Mouse (Mus musculus) testis, postnatal 10 days (tissue): ENCODE data around the gene Kcnh7.

Experiments used
- DNase-seq: peaks from one replicate; pipeline ENCODE4 v3.0.0; 2021; ENCODE audit warnings: low spot score

Gene Kcnh7

DNA sequence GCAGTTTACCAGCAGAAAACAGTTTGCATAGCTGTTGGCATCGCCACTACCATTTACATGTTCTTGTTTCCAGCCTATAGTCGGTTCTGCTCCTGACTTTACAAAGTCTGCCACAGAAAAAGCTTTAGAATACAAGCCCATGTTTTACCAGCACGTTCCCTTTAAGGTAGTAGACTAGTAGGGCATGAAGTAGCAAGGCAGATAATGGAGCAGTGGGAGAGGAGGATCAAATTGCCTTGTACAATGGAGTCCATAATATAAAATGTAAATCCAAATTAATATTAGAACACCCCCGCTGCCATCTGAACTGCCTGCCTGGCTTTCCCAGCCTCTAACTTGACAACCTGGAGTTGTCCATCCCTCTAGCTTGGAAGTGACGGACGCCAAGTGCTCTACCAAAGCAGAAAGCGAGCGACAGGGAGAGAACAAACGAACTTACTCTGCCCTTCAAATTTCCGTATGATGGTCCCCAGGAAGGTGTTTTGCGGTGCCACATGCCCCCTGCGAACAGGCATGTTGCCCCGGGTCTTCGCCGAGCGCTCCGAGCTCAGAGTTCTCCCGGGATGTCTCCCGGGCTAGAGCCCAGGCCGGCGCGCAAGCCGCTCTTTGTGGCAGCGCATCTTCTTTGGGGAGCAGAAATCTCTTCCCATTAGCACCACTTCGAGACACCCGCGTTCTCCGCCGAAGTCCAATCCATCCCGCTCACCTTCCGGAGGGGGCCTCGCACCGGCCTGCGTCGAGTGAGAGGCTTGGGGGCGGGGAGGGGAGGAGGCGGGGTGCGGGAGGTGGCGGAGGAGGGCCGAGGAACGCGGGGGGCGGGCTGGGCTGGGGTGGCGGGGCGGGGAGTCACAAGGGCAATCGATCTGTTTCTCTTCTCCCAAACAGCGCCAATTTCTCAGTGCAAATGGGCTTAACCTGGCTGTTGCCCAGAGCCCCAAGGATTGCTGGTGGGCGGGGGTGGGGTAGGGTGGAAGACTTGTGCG lies at the start of gene Kcnh7:
TSS of gene Kcnh7 (minus strand) at position 725 of the 983 bp plus-strand sequence.
- DNase-seq, result no peak

DNA sequence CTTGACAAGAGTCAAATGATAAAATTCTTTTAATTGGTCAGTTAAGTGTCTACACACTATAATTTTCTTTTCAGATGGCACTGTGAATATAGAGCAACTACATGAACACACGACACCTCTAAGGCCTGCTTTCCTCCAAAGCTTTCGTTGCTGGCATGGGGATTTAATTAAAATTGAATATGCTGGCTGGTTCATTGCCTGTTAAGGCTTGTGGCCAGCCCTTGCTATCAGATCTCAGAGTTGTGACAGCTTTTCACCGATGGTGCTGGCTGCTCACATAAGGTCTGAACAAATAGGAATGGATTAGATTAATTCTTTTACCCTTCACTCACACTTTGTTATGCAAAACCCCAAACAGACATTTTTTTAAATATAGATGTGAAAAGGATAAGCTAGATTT lies 23.3 kb upstream of the Kcnh7 start:
- no peak for DNase-seq

DNA sequence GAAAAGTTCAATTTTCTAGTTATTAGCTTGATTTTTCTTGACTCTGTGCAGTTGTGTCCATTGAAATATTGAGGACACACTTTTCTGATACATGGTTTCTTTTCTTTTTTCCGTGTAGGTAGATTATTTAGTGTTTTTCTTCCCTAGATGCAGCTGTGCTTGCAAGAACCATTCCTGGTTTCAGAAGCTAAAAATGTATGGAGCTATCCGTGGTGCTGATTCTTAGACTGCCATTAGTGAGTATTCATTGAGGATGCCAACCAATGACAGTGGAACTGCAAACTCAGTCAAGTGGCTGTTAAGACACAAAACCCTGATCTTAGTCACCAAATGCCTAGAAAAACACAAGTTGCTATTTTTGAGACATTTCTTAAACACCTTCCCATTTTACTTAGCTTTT lies 1.9 kb upstream of the Kcnh7 start:
- no peak for DNase-seq

DNA sequence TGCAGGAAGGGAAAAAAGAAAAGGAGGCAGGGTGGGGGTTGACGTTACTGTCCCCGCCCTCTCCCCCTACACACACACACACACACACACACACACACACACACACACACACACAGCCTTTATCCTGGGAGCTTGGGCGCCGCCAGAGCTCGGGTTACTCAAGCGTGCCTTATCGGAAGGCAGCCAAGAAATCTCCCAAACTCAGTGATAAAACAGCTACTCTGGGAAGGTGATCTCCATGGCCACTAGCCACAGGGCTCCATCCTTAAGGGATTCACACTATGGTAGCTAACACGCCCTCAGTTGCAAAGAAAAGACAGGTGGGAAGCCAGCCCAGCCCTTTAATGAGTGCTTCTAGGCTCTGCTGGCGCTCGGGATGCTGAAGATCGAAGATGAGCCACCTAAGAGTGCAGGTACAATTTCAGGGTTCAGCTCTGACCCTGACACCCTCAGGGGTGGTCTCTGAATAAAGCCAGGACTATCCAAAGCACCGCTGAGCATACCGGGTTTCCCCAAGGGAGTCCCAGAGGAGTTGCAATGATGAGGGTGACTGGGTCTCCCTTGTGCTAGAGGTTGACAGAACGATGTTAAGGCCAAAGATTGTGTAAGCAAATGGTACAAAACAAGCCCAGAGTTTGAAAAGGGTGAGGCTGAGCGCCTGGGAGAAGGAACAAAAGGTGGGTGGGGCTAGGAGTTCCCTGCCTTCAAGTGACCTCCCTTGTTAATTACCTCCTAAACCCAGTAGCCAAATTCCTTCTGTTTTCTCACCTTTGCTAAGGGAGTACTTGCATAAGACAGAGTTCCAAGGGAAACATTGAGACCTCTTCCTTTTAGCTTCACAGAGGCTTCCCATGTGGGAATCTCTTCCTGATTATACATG lies 704 bp upstream of the Kcnh7 start:
- peak; percentile 38 for DNase-seq

DNA sequence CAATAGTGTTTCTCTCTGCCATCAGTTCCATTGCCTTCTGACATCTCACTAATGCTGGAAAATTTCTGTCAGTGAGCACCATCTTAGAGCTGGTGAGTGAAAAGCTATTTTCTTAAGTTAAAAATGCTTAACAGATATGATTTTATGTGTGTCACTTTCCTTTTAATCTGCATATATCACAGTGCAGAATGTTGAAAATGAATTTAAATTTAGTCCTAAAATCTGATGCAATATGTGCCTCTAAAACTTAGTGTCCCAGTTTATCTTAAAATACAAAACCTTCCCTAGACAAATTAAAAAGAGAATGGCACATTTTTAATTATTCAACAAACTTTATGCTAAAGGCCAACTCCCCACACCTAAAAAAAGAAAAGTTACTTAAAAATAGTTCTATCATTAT lies 30.4 kb downstream of the Kcnh7 start:
- DNase-seq, result no peak

DNA sequence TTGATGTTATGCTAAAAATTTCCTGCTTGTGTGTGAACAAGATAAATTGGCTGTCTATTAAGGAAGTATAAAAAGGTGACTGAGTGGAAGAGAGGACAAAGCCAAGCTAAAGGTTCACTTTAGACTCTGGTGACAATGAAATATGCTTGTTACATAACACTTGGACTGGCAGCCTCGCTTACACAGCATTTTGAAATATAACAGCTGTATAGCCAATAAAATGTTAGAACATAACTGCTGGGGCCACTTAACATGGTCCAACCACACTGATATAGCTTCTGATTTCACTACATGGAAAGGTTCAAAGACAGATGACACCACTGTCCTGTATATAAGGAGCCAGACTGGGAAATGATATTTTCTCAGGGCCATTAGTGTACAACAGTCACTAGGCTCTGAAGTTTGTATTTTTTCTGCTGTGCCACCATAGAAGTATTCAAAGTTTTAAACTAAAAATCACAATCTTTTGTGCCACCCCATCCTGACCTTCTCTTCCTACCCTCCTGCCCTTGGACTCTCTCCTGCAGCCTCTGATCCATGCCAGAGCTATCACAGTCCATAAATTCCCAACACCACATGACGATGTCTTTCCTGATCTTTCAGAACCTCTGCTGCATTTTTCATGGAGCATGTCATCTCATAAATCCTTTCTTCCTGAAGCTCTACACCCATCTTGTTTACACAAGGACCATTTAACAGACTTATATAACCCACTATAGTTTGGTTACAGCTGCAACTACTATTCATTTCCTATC lies 56.1 kb downstream of the Kcnh7 start:
- no peak for DNase-seq

DNA sequence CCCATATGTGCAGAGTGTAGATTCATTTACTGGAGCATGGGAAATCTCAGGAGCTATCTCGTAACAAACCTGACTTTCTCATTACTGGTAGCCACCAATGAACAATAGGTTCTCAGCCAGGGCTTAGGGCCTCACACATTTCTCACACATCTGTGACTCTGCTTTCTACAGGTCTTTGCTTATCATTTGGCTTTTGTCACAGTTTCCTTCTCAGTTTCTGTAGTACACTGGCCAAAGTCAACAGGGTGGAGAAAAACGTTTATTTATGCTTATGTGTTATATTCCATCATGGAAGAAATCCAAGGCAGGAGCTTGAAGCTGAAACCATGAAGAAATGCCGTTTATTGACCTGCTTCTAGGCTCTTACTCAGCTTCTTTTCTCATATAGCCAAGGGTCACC lies 63.8 kb downstream of the Kcnh7 start:
- DNase-seq, result no peak

DNA sequence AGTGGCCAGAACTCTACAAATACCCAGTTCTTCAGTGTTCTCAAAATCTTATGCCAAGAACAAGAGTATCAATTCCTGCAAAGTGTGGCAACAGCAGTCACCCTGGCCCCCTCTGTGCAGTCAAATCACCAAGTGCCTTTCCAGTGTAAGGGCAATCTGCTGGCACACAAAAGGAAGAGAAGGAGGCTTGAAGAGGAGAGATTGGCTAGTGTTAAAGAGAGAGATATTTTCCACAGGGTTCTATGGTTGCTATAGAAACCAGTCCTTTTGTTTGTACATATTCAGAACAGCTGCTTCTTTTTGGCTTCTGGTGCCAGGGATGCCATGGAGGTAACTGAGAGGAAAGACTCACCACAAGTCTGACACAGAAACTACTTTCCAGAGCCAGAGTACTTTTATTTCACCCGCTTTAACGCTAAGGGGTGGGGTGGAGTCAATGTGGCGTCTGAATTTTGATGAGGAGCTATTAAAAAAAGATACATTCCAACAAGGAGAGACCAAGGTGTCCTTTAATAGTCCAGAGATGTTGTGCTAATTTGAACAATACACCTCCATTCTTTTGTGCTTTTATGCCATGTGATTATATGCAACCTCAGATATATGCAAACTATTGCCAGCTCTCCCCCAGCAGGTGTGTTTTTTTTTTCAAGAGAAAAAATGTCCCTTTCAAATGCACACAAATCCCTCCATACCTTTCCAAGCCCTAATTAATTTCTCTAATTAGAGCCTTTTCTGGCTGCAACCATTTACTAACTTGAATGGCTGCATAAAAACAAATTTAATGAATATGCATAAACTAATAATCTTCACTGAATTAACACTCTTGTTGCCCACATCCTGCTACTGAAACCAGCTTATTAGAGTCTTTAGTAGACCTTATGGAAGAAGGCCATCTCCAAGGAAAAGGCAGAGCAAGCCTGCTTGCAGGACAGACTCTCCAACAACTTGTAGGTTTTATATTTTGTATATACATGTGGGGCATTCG lies 66.6 kb downstream of the Kcnh7 start:
- DNase-seq, result no peak

DNA sequence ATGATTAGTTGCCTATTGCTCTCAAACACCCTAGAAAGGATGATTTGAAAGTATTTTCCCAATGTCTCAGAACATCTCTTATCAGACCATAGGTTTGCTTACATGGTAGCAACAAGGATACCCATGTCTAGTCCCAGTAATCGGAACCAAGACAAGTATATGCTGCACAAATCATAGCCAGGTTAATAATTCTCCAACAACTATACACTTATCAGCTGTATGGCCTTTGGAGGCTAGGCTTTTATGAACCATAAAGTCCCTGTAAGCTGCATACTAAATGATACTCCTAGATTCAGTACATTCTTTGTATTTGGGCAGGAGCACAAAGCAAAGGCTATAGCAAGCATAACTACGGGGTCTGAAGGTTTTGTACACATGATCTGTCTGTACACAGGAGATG lies 78.1 kb downstream of the Kcnh7 start:
- DNase-seq, result no peak

DNA sequence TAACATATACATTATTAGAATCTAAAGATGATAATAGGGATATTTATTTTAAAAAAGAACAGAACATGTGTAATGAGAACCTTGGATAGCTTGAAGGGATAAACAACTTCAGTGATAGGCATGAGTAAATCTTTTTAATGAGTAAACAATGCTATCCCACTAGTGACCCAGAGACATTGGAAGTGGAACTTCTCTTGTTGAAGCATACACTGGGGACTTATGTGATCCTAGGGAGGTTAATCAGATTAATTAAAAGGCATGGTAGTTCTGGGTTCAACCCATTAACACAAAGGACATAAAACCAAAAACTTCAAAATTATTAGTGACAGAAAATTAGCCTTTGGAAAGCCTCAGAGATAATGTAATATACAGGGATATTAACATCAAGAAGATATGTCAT lies 84.4 kb downstream of the Kcnh7 start:
- no peak for DNase-seq

DNA sequence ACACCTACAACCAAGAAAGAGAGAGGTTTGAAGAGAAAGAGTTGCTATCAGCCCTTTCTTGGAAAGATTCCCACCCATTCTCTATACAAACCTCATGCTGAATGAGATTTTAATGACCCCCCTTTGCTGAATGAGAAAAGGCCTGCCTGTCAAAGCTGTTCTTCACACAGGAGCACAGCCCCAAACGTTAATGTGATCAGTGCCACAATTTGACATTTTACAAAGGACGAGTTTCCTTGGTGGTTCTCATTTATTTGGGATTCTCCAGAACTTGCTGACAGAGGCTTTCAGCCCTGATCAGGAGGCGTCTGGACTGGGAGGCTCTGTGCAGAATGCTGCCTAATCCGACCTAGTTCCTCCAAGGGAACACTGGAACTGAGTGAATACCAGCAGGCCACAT lies 92.3 kb downstream of the Kcnh7 start:
- DNase-seq, result no peak

DNA sequence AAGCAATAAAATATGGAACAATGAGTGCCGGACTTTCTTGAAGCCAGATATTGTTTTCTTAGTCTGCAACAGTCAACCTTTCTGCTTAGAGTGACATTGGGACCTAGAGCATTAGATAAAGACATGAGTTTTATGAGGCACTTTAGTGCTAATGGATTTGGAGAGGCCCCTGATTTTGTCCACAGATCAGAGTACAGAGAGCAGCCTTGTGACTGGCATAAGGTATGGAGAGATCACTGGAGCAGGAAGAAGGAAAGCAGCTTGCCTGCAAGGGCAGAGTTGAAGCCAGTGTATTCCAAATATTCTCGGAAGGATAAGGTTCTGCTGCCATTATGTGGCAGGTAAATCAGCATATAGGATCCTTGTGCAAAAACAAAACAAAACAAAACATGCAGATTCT lies 93.6 kb downstream of the Kcnh7 start:
- no peak for DNase-seq

DNA sequence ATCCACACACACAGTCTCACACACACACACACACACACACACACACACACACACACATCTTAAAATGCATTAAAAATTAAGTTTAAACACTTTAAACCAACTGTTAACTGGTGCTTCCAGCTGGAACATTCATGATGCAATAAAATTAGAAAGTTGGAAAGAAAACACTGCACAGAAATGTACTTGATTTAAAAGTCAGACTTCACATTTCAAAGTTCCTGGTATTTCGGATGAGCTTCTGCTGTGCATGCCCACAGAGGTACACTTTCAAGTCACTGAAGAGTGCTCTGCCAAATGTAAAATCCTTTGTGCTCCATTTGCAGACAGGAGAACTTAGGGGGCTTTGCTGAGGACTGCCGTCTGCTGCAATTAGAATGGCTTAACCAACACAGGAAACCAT lies 125.7 kb downstream of the Kcnh7 start:
- DNase-seq, result no peak

DNA sequence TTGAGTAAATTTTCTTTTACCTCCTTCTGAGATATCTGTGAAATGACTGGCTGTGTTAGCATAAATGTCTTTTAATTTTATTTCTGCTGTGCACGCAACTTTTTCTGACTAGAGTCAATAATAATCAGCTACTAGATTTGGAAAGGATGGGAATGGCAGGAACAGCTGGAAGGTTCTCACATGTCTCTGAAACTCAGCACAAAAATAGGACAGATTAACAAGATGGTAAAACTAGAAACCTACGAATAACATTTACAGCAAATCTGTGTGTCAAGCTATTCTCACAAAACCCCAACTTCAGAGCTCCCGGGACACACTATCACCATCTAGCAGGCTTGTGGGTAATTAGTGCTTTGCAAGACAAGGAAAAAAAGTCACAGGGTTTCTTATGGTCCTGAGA lies 134.2 kb downstream of the Kcnh7 start:
- no peak for DNase-seq

DNA sequence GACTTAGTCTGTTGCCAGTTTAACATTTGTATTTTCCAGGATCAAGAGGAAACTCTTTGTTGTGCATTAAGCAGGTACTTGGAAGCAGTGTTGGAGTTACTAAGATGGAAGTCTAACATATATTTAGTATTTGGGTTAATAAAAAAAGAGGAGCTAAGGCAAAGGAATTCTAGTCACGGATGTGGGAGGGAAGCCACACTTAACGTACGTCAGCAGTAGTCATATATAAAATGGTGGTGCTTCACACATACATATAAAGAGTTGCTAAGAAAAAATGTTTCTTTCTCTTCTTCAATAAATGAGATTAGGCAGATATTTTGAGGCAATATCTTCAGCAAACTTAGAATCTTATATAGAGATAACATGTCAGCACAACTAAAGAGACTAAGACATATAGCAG lies 144.4 kb downstream of the Kcnh7 start:
- DNase-seq, result no peak

DNA sequence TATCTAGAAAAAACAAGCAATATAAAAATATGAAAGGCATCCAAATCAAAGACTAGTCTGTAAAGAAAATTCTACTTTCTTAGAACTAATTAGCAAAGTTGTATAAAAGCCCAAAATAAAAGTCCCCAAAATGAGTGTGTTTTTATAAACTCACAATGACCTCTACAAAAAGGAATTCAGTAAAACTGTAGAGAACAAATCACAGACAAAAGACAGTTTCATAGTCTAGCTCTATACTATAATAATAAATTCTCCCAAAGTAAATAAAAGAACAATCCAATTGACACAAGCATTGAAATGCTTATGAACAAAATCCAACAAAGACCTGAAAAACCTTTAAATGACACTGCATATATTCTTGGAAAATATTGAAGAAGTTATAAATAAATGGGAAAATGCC lies 169.2 kb downstream of the Kcnh7 start:
- DNase-seq, result no peak

DNA sequence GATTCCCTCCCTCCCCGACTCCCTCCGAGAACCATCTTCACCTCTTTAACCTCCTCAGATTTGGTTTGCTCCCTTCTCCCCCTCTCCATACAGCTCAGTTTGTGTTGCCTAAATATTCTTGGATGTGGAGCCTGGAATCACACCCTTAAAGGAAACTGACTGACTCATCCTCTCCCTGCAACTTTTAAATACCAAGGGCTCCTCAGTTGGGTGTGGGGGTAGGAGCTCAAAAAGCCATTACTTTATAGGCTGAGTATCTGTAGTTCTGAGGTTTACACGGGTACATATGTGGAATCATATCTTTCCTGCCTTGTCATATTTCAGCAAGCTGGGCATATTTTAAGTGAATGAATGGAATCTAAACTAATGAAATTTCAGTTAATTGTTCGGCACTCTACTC lies 174.9 kb downstream of the Kcnh7 start:
- no peak for DNase-seq

DNA sequence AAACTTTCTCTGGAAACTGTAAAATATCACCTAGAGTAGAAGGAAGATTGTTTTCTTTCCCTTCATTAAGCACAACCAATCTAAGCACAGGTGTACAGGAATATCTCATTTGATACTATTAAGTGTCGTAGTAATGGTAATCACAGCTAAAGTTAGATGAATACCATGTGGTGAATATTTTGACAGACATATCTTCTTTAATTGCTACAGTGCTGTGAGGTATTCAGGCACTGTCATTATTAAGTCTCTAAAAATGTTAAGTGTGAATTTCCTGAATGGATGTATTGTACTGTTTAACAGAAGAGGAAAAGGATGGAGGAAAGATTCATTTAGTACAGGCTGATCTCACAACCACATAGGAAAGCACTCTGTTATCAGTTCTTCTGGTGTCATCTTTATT lies 181.3 kb downstream of the Kcnh7 start:
- DNase-seq, result no peak

DNA sequence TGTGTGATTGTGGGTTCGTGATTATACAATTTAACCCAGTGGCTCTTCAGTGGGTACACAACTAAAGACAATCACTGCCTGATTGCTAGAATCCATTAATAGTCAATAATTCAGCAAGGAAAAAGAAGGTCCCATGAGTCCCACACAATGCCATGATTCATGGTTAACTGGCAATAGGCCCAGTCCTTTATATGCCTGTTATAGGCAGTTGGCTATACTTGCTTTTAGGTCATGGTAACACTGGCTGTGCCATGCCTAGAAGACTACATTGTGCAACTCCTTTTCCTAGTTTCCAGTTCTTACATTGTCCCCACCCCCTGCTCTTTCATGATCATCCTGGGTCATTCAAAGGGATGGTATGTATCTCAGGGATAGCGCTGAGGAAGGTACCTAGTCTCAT lies 186.4 kb downstream of the Kcnh7 start:
- no peak for DNase-seq

DNA sequence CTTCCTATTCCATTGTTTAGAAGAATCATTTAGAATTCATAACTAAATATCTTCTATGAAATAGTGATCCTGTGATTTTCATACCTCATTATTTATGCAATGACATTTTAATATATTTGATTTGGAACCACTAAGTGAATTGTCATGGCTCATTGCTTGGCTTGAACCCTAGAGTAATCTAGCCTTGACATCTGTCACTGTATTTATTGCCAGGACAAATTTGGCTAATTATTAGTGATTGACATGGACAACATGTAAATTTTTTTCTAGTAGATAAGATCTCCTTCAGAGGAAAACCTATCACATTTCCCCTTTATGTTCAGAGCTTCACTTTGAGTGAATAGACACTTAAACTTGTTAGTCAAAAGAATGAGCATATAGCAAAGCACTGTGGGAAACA lies 195.5 kb downstream of the Kcnh7 start:
- no peak for DNase-seq

DNA sequence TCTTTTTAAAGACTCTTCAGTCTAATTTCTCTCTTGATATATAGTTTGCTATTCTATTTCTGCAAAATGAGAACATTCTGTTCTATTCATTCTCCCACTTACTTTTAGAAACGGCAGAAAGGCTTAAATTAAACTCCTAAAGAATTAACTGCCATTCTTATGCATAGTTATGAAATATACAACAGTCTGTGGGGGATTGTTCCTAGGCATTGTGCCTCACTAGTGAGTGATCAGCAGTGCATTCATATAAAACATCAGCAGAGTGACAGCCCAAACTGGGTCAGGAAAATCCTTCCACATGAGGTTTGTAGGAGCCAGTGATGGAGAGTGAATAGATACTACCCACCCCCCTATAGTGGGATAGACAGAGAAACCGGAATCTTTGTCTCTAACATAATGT lies 200.2 kb downstream of the Kcnh7 start:
- no peak for DNase-seq
